Mouse (Mus musculus) stomach, postnatal 0 days (tissue): ENCODE data around the gene Hpse2. TPM values are rescaled to one million over a fixed set of nuclear protein-coding genes. Genes with fewer than 3 reads are reported as not detected.

Experiments
- ATAC-seq: fragments of 200-750 bp; cut with Nextera tagmentation; 2 replicates; pipeline ENCODE4 v1.8.0; 2017; ENCODE audit not compliant: low FRiP score, low TSS enrichment
- DNase-seq: peaks from one replicate; pipeline ENCODE4 v3.0.0-alpha.2; 2016; ENCODE audit warnings: low spot score
- H3K27ac ChIP-seq: fragments of 300-500 bp; sonication (generic); replicated peaks from 2 replicates; pipeline ENCODE4 v1.5.1; 2014; ENCODE audit warnings: mild to moderate bottlenecking, control low read depth
- H3K27me3 ChIP-seq: fragments of 300-500 bp; sonication (generic); 2 replicates; pipeline ENCODE4 v1.6.1; 2014; ENCODE audit warnings: low read length; ENCODE audit not compliant: control insufficient read depth, insufficient read depth
- H3K36me3 ChIP-seq: fragments of 300-500 bp; sonication (generic); 2 replicates; pipeline ENCODE4 v1.6.1; 2014; ENCODE audit warnings: low read length, mixed read lengths; ENCODE audit not compliant: control insufficient read depth, insufficient read depth
- H3K4me1 ChIP-seq: fragments of 300-500 bp; sonication (generic); replicated peaks from 2 replicates; pipeline ENCODE4 v1.6.1; 2014; ENCODE audit warnings: antibody characterized with exemption; ENCODE audit not compliant: control insufficient read depth, insufficient read depth
- H3K4me2 ChIP-seq: fragments of 300-500 bp; sonication (generic); replicated peaks from 2 replicates; pipeline ENCODE4 v1.6.1; 2014; ENCODE audit warnings: low read depth, mild to moderate bottlenecking, control low read depth, moderate library complexity
- H3K4me3 ChIP-seq: fragments of 300-500 bp; sonication (generic); 2 replicates; pipeline ENCODE4 v1.5.1; 2014; ENCODE audit warnings: low read depth, low read length, control low read depth
- H3K9ac ChIP-seq: fragments of 300-500 bp; sonication (generic); 2 replicates; pipeline ENCODE4 v1.6.1; 2014; ENCODE audit warnings: mild to moderate bottlenecking, low read length, control low read depth, mixed read lengths
- H3K9me3 ChIP-seq: fragments of 300-500 bp; sonication (generic); 2 replicates; pipeline ENCODE4 v1.6.1; 2016; ENCODE audit warnings: low read length; ENCODE audit not compliant: control insufficient read depth
- CTCF ChIP-seq: IDR thresholded peaks from 2 replicates; pipeline ENCODE4 v1.5.1; 2016; ENCODE audit warnings: antibody characterized with exemption, low read depth, mild to moderate bottlenecking, moderate library complexity
- EP300 ChIP-seq: optimal IDR thresholded peaks from 2 replicates; pipeline ENCODE3; 2016; ENCODE audit warnings: antibody characterized with exemption
- WGBS: fragments of 180-500 bp; shearing (Covaris S2); extraction: QIAGEN DNeasy Blood & Tissue Kit; methylation state at CpG from one replicate; pipeline ENCODE4 v1.1.7; 2014; 5-methylcytosine and 5-hydroxymethylcytosine counted together
- polyA plus RNA-seq: library from polyadenylated mRNA; unstranded; fragments of >200 nt; fragmentation: Nextera tagmentation; extraction: Ambion mirVana; gene quantifications from 2 replicates; pipeline ENCODE4 v1.2.1, GENCODE M21; 2015

Hpse2 gene
- polyA plus RNA-seq, 1 experiment from 2014 or later: 1.3 TPM

DNA sequence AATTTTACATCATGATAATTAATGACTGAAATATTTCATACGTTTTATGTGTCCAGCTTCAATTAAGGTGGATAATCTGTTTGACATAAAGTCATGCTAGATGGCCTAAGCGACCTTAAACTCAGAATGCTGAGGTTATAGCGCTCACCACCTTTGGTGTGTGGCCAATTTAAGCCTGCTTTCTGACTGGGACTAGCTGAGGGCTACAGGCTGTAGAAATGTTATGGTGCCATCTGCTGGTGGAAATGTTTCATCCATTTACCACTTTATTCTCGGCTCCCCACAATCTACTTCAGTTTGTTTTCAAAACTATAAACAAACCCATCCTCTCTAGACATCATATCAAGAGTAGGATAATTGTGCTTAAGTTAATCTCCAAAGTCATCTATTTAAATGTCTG is 8.2 kb upstream of the Hpse2 start:
- TF ChIP-seq CTCF (peak; percentile 87), EP300 (no peak)
- Histone ChIP-seq H3K4me1 (no peaks in the 10 kb centered on the region), H3K9ac (no peak overlapping the region), H3K4me2 (no peak overlapping the region), H3K9me3 (no peaks in the 10 kb centered on the region), H3K4me3 (no peak overlapping the region), H3K27me3 (no peaks in the 10 kb centered on the region), H3K27ac (no peak overlapping the region), H3K36me3 (no peaks in the 10 kb centered on the region)
- 3% methylated on average over 4 of the region's 4 CpGs for WGBS
- peak; percentile 49; the same call in 1 of the 2 replicates for ATAC-seq
- peak; percentile 22 for DNase-seq

DNA sequence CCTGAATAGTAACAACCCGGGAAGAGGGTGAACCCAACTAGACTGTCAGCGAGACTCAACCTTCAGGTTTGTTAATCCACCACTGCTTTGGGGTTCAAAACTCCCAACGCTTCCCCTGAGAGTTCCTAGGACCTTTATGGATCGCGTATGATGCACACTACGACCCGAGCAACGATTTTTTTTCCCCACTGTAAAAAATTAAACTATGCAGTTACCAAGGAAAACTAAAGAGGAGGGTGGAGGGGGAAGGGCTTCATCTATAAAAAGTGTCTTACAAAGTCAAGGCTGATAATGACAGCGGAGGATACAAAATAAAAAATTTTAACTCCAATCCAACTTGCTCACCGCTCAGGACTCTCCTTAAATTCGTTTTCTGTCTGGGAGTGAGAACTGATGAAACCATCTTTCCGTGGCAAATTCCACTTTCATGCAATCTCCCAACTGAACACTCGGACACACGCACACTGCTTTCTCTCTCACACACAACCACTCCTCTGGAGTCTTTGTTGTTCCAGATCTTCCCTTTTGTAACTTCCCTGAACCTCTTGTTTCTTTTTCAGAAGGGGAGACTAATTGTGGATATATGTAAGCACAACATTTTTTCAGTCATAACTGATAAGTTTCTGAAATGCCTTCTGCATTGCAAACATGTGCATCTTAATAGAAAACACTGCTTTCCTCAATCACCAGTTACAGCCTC is 934 bp downstream of the Hpse2 start:
- whole genome bisulfite sequencing: 5% methylated on average over 14 of the region's 14 CpGs
- no peak for TF ChIP-seq EP300
- TF ChIP-seq CTCF: no peak
- Histone ChIP-seq H3K36me3 (no peaks in the 10 kb centered on the region), H3K9ac (peak overlapping the region; percentile 31; the same call in 1 of the 2 replicates), H3K4me3 (peak overlapping the region; percentile 42), H3K4me2 (peak overlapping the region; percentile 52), H3K4me1 (no peaks in the 10 kb centered on the region), H3K27ac (no peak overlapping the region; the same call in 1 of the 2 replicates), H3K9me3 (no peaks in the 10 kb centered on the region), H3K27me3 (peaks cover 3% of the 10 kb centered on the region; the same call in 1 of the 2 replicates)
- no peak for DNase-seq
- no peak for ATAC-seq

DNA sequence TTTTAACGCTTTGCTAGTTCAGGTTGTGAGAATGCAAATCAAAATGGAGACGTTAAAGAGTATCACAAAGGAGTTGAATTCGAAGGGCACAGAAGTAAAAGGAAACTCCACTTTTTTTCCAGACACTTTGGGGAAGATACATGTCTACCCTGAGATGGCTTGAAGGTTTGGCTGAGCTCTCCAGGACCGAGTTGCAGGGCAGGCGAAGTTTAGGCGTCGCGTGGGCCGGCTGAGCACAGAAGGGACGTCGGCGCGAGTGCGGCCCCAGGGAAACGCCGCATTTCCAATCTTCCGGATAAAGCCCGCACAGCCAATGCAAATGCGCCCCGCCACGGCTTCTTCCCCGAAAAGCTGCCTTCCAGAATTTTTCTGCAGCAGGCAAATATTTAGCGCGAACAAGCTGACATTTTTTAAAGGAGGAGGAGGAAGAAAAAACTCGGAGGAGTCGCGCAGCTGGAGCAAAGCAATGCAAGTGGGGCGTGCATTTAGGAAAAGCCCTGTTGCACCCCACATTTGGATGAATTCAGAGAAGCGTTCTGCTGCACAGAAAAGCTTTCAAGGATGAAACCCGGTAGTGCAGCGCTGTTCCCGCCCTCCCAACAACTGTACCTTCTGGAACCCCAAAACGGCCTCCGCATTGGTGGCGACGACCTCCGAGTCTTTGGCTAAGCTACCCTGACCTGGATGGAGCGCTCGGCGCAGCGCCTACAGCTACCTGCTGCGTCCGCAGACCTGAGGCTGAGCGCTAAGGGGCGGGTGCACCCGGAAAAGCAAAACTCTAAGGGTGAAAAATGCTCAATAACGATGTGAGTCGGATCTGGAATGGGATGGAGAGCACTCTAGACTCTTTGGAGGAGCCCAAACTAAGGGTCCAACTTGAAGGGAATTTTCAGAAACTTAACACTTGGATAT is 1.9 kb downstream of the Hpse2 start:
- TF ChIP-seq EP300 (no peak), CTCF (no peak)
- H3K27ac ChIP-seq: no peak overlapping the region
- H3K9me3 ChIP-seq: no peaks in the 10 kb centered on the region
- ATAC-seq: no peak
- under 1% methylated on average over 48 of the region's 48 CpGs for WGBS
- peak overlapping the region; percentile 31; the same call in 1 of the 2 replicates for H3K9ac ChIP-seq
- H3K4me3 ChIP-seq: peak overlapping the region; percentile 42
- DNase-seq: no peak
- no peaks in the 10 kb centered on the region for H3K36me3 ChIP-seq
- H3K4me1 ChIP-seq: no peaks in the 10 kb centered on the region
- H3K4me2 ChIP-seq: peak overlapping the region; percentile 52
- H3K27me3 ChIP-seq: peaks cover 3% of the 10 kb centered on the region; the same call in 1 of the 2 replicates

DNA sequence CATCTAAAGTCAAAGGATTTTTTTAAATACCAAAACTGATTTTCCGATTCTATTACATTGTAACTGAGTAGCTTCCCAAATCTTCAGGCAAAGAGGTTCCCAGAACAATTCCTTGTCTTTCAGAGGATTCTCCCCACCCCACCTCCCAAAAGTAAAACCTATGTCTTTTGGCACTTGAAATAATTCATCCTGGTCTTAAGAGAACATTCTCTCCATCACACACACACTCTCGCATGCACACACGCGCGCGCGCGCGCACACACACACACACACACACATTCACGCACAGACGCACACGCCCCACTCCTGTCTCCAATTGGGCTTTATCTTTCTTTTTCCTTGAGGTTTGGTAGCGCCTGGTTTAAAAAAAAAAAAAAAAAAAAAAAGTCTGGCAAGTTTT is 2.7 kb downstream of the Hpse2 start:
- Histone ChIP-seq H3K27me3 (peaks cover 3% of the 10 kb centered on the region; the same call in 1 of the 2 replicates), H3K4me3 (peak overlapping the region; percentile 42), H3K4me2 (peak overlapping the region; percentile 52), H3K9ac (no peak overlapping the region), H3K9me3 (no peaks in the 10 kb centered on the region), H3K4me1 (no peaks in the 10 kb centered on the region), H3K27ac (no peak overlapping the region), H3K36me3 (no peaks in the 10 kb centered on the region)
- DNase-seq (no peak), ATAC-seq (no peak)
- 8% methylated on average over 13 of the region's 13 CpGs for WGBS
- TF ChIP-seq CTCF: no peak
- TF ChIP-seq EP300: no peak

DNA sequence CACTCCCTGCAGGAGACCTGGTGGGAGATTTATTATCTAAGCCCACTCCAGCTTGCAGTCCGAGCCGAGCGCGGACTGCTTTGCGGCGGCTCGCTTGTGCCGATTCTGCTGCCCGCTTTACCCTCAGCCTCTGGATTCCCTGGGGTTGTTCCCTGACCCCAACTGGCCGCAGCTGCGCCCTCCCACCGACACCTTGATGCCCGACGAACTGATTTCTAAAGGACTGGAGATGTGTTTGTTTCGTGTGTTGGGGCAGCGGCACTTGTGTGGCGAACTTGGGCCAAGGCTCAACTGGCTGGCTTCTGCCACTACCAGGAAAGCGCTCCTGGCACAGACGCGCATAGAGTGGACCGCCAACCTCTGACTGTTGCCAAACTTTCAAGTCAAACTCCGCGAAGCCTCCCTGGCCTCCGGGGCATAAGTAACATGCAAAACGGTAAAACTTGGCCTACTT is 3.1 kb downstream of the Hpse2 start:
- DNase-seq: no peak
- H3K36me3 ChIP-seq: no peaks in the 10 kb centered on the region
- H3K4me1 ChIP-seq: no peaks in the 10 kb centered on the region
- H3K4me3 ChIP-seq: peak overlapping the region; percentile 42
- no peak for ATAC-seq
- peak overlapping the region; percentile 52 for H3K4me2 ChIP-seq
- no peak for TF ChIP-seq CTCF
- TF ChIP-seq EP300: no peak
- H3K27me3 ChIP-seq: peaks cover 3% of the 10 kb centered on the region; the same call in 1 of the 2 replicates
- H3K27ac ChIP-seq: no peak overlapping the region; the same call in 1 of the 2 replicates
- no peaks in the 10 kb centered on the region for H3K9me3 ChIP-seq
- H3K9ac ChIP-seq: peak overlapping the region; percentile 47
- under 1% methylated on average over 25 of the region's 25 CpGs for WGBS
